In genomic region chr7:27233300-27233699, GRCm38 (mm10) we compare ENCODE assay signal across 8 mouse cellular contexts. TPM values are rescaled to one million over a fixed set of nuclear protein-coding genes. Genes with fewer than 3 reads are reported as not detected.
A peak's percentile ranks its signal among the peaks of the same experiment; 100 is the strongest.
DNase-seq lines count a peak whose midpoint lies in the region; ATAC-seq and TF ChIP-seq lines count a peak whose summit lies in the region.

No protein-coding gene starts in this region.

- ATAC-seq in lung, postnatal 0 days = no peak

- H3K4me1 ChIP-seq in lung, postnatal 0 days (ENCODE audit: insufficient read depth, low read depth, low read length) = peaks cover 4% of the 10 kb centered on the region; the same call in 1 of the 2 replicates
- H3K4me1 ChIP-seq in limb, embryonic 10.5 days = peaks cover 12% of the 10 kb centered on the region
- peaks cover 22% of the 10 kb centered on the region for H3K4me1 ChIP-seq in olfactory bulb, adult 2 months (ENCODE audit: control insufficient read depth, insufficient read depth, low read length)

- no peaks in the 10 kb centered on the region for H3K9me3 ChIP-seq in lung, postnatal 0 days (ENCODE audit: low read length)
- no peaks in the 10 kb centered on the region for H3K9me3 ChIP-seq in limb, embryonic 10.5 days (replicated peaks)

- H3K9ac ChIP-seq in lung, postnatal 0 days (replicated peaks; ENCODE audit: low read depth) = peak overlapping the region; percentile 41; the same call in 1 of the 2 replicates

- peak overlapping the region; percentile 56 for H3K4me3 ChIP-seq in lung, postnatal 0 days (ENCODE audit: low read depth, low read length)
- H3K4me3 ChIP-seq in limb, embryonic 10.5 days = peak overlapping the region; percentile 61
- peak overlapping the region; percentile 78 for H3K4me3 ChIP-seq in olfactory bulb, adult 2 months (ENCODE audit: insufficient read depth, low read depth, low read length)

- WGBS in lung, postnatal 0 days = 0% methylated on average over 5 of the region's 6 CpGs
- WGBS in limb, embryonic 10.5 days = 6% methylated on average over 6 of the region's 6 CpGs
- 1% methylated on average over 6 of the region's 6 CpGs for WGBS in olfactory bulb, adult 2 months

- no peak for TF ChIP-seq EP300 in lung, postnatal 0 days (IDR thresholded peaks at IDR 0.05)

- peak; percentile 52 for DNase-seq in cerebellum, adult 11-12 months
- no peak for DNase-seq in cerebellum, adult 8-10 months
- no peak for DNase-seq in lung, postnatal 0 days (ENCODE audit: low spot score)
- no peak for DNase-seq in lung, adult 18-20 months
- no peak for DNase-seq in limb, embryonic 10.5 days (ENCODE audit: low spot score)
- DNase-seq in gastrocnemius, adult 18-20 months (ENCODE audit: low spot score) = no peak
- DNase-seq in gastrocnemius, adult 8-10 months (ENCODE audit: low spot score in 2 of 2) = no peak

- TF ChIP-seq CTCF in lung, postnatal 0 days (IDR thresholded peaks at IDR 0.05) = no peak
- no peak for TF ChIP-seq CTCF in olfactory bulb, adult 2 months (IDR thresholded peaks at IDR 0.05; ENCODE audit: insufficient read depth, low read depth, low read length)

- H3K27ac ChIP-seq in lung, postnatal 0 days (ENCODE audit: low read length) = peak overlapping the region; percentile 63
- H3K27ac ChIP-seq in limb, embryonic 10.5 days = peak overlapping the region; percentile 85
- peak overlapping the region; percentile 45; the same call in 1 of the 2 replicates for H3K27ac ChIP-seq in olfactory bulb, adult 2 months (ENCODE audit: insufficient read depth, low read depth, low read length)

- no peaks in the 10 kb centered on the region for H3K27me3 ChIP-seq in lung, postnatal 0 days (replicated peaks; ENCODE audit: insufficient read depth, low read length)
- H3K27me3 ChIP-seq in limb, embryonic 10.5 days (ENCODE audit: low read depth, poor library complexity, severe bottlenecking) = no peaks in the 10 kb centered on the region

- H3K4me2 ChIP-seq in lung, postnatal 0 days (replicated peaks; ENCODE audit: low read depth, low read length) = peak overlapping the region; percentile 56

- TF ChIP-seq POLR2A in olfactory bulb, adult 2 months (IDR thresholded peaks at IDR 0.05; ENCODE audit: insufficient read depth, low read depth, low read length) = 0 out of 2 replicates have a peak, but pooled peaks have one; percentile 0

- H3K36me3 ChIP-seq in lung, postnatal 0 days (ENCODE audit: insufficient read depth, low read length) = no peaks in the 10 kb centered on the region
- H3K36me3 ChIP-seq in limb, embryonic 10.5 days = peaks cover 6% of the 10 kb centered on the region

RNA-seq across cellular contexts. Expression of gene Coq8b, which starts 0.5 kb away (rescaled TPM):
- polyA plus RNA-seq in lung, postnatal 0 days (2015; fragmentation: Nextera tagmentation; extraction: Ambion mirVana) = 21.3 and 23.6 TPM in 2 replicates
- polyA plus RNA-seq in limb, embryonic 10.5 days (2016; fragmentation: Nextera tagmentation; extraction: Ambion mirVana) = 16.3 and 16.4 TPM in 2 replicates
- polyA plus RNA-seq in olfactory bulb, adult 2 months (2012; ENCODE audit: insufficient read depth, insufficient read length, low replicate concordance, missing spikeins) = not detected in 2 replicates
- total RNA-seq in gastrocnemius, adult 18-20 months (2021) = 1 to 10 TPM; 2.6 to 2.9 TPM
- total RNA-seq in gastrocnemius, adult 8-10 months (2022) = 1 to 10 TPM; 2.6 to 3.3 (median 3.0) TPM

RNA-seq across cellular contexts. Expression of gene Itpkc, which starts 4.8 kb away (rescaled TPM):
- 2.9 and 4.1 TPM in 2 replicates for polyA plus RNA-seq in lung, postnatal 0 days (2015; fragmentation: Nextera tagmentation; extraction: Ambion mirVana)
- polyA plus RNA-seq in limb, embryonic 10.5 days (2016; fragmentation: Nextera tagmentation; extraction: Ambion mirVana) = 7.2 and 7.9 TPM in 2 replicates
- not detected in 2 replicates for polyA plus RNA-seq in olfactory bulb, adult 2 months (2012; ENCODE audit: insufficient read depth, insufficient read length, low replicate concordance, missing spikeins)
- 1 to 10 TPM; 3.8 to 4.2 TPM for total RNA-seq in gastrocnemius, adult 18-20 months (2021)
- 1 to 10 TPM; 3.5 to 4.6 (median 3.7) TPM for total RNA-seq in gastrocnemius, adult 8-10 months (2022)

RNA-seq across cellular contexts. Expression of gene Numbl, which starts 24.9 kb away (rescaled TPM):
- polyA plus RNA-seq in lung, postnatal 0 days (2015; fragmentation: Nextera tagmentation; extraction: Ambion mirVana) = 11.6 and 11.7 TPM in 2 replicates
- 7.9 and 10.4 TPM in 2 replicates for polyA plus RNA-seq in limb, embryonic 10.5 days (2016; fragmentation: Nextera tagmentation; extraction: Ambion mirVana)
- not detected in 2 replicates for polyA plus RNA-seq in olfactory bulb, adult 2 months (2012; ENCODE audit: insufficient read depth, insufficient read length, low replicate concordance, missing spikeins)
- total RNA-seq in gastrocnemius, adult 18-20 months (2021) = 1 to 10 TPM; 2.2 to 2.8 TPM
- 1 to 10 TPM; 1.5 to 3.4 (median 2.2) TPM for total RNA-seq in gastrocnemius, adult 8-10 months (2022)

RNA-seq across cellular contexts. Expression of gene Snrpa, which starts 37.2 kb away (rescaled TPM):
- polyA plus RNA-seq in lung, postnatal 0 days (2015; fragmentation: Nextera tagmentation; extraction: Ambion mirVana) = 69.7 and 75.8 TPM in 2 replicates
- 415 and 452 TPM in 2 replicates for polyA plus RNA-seq in limb, embryonic 10.5 days (2016; fragmentation: Nextera tagmentation; extraction: Ambion mirVana)
- not detected in 2 replicates for polyA plus RNA-seq in olfactory bulb, adult 2 months (2012; ENCODE audit: insufficient read depth, insufficient read length, low replicate concordance, missing spikeins)
- total RNA-seq in gastrocnemius, adult 18-20 months (2021) = 10 to 100 TPM; 27.5 to 33.0 TPM
- total RNA-seq in gastrocnemius, adult 8-10 months (2022) = 10 to 100 TPM; 27.9 to 32.9 (median 31.6) TPM

RNA-seq across cellular contexts. Expression of gene BC024978, which starts 37.7 kb away (rescaled TPM):
- polyA plus RNA-seq in lung, postnatal 0 days (2015; fragmentation: Nextera tagmentation; extraction: Ambion mirVana) = 2.5 TPM in 2 replicates
- 3.6 and 4.5 TPM in 2 replicates for polyA plus RNA-seq in limb, embryonic 10.5 days (2016; fragmentation: Nextera tagmentation; extraction: Ambion mirVana)
- not detected in 2 replicates for polyA plus RNA-seq in olfactory bulb, adult 2 months (2012; ENCODE audit: insufficient read depth, insufficient read length, low replicate concordance, missing spikeins)
- 10 to 100 TPM; 14.3 to 14.6 TPM for total RNA-seq in gastrocnemius, adult 18-20 months (2021)
- total RNA-seq in gastrocnemius, adult 8-10 months (2022) = 10 to 100 TPM; 13.2 to 20.5 (median 15.1) TPM
